Mouse (Mus musculus) right cerebral cortex, postnatal 10 days (tissue): ENCODE results near the gene Pif1.

ENCODE experiments used
- DNase-seq, 2 experiments: peaks; one replicate each; pipeline ENCODE4 v3.0.0; 2021; ENCODE audit warnings: low spot score in 2 of 2

The Pif1 gene

GRCm38 (mm10) chr9:65592721-65593120 is 5.8 kb downstream of the Pif1 start:
- DNase-seq, result no peak

- no peak for DNase-seq
Observed at GRCm38 (mm10) chr9:65593596-65593995, 6.6 kb downstream of the Pif1 start.

DNA sequence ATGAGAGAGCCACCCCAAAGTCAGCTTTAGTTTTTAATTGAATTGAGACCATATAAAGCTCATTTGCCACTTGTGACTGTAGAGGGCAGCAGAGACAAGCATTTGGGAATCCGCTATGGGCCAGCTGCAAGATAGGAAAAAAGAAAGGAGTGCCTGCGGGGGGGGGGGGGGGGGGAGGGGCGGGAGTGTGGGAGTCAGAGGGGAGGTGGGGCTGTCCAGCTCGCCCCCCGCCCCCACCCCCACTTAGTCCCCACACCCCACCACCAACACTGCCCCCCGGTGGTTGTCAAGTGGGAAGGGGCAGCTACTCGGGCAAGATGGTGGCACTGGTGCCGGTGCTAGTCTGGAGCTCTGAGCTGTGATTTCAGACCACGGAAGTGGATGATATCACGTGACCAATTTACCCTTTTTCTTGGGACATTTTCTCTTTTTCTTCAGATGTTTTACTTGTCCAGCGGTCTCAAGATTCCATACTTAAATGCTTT is 11.8 kb downstream of the Pif1 start:
- peak in 1 of 2 experiments; percentile 64 for DNase-seq

- DNase-seq, result no peak
Observed at GRCm38 (mm10) chr9:65600951-65601350, 14.0 kb downstream of the Pif1 start.

GRCm38 (mm10) chr9:65603401-65604102 is 16.6 kb downstream of the Pif1 start:
- DNase-seq, result no peak

- DNase-seq, result peak; percentile 49 to 69
Observed at GRCm38 (mm10) chr9:65605471-65606136, 18.6 kb downstream of the Pif1 start.

- no peak for DNase-seq
Observed at GRCm38 (mm10) chr9:65606321-65607109, 19.6 kb downstream of the Pif1 start.

DNA sequence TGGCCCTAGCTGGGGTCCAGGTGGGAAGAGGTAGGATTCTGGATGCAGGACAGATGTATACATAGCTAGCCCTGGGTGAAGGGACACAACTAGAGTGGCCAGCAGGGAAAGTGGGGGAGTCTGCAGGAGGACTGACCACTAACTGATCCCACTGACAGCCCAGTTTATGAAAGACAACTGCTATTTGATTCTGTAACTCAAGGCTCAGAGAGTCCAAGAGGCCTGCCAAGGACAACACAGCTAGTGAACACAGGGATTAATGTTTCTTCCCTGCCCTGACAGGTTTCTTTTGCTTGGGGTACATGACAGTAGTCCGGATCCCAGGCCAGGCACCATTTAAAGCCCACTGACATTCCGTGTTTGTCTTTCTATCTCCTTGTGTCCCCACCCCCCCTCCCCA is 20.2 kb downstream of the Pif1 start:
- no peak for DNase-seq

GRCm38 (mm10) chr9:65611969-65612486 is 25.1 kb downstream of the Pif1 start:
- DNase-seq, result no peak

DNA sequence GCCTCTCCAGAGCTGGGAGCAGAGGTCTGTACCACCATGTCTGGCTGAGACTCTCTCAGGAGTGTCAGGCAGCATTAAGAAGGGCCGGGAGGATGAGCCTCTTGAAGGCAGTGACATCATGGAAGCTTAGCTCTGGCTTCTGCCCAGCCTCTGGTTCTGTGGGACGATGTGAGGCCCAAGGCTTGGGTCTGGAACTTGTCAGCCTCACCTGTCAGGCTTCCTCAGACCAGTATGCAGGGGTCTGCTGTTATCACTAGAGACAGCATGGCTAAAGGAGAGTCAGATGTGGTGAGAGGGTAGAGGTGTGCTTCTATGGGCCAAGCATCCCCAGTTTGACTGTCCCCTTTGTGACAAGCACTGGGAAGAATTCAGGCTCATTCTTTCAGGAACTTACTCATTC is 26.1 kb downstream of the Pif1 start:
- no peak for DNase-seq

DNA sequence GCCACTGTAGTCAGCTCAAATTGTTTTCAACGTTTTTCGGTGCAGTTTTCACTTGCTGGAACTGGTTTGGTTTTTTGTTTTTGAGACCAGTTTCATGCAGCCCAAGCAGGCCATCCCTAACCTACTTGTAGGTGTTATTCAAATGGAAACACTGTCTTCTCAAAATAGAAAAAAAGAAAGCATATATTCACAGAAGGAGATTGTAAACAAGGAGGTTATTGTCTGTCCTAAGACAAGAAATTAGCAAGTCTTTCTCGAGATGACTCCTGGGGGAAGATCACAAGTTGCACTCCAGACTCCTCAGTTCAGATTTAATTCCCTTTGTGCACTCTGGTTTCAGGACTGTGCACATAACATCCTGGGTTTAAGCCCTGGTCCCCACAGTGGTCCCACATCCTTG is 32.4 kb downstream of the Pif1 start:
- DNase-seq, result no peak

- no peak for DNase-seq
Observed at GRCm38 (mm10) chr9:65621196-65621595, 34.2 kb downstream of the Pif1 start.

- DNase-seq, result no peak
Observed at GRCm38 (mm10) chr9:65621666-65622065, 34.7 kb downstream of the Pif1 start.

GRCm38 (mm10) chr9:65622826-65623225 is 35.9 kb downstream of the Pif1 start:
- DNase-seq, result no peak

- DNase-seq, result no peak
Observed at GRCm38 (mm10) chr9:65624266-65624665, 37.3 kb downstream of the Pif1 start.

- peak in 1 of 2 experiments; percentile 19 for DNase-seq
Observed at GRCm38 (mm10) chr9:65629025-65629766, 42.2 kb downstream of the Pif1 start, which contains the start of gene Rbpms2. Gene Rbpms2, plus strand, starts transcription at chr9:65629648.

DNA sequence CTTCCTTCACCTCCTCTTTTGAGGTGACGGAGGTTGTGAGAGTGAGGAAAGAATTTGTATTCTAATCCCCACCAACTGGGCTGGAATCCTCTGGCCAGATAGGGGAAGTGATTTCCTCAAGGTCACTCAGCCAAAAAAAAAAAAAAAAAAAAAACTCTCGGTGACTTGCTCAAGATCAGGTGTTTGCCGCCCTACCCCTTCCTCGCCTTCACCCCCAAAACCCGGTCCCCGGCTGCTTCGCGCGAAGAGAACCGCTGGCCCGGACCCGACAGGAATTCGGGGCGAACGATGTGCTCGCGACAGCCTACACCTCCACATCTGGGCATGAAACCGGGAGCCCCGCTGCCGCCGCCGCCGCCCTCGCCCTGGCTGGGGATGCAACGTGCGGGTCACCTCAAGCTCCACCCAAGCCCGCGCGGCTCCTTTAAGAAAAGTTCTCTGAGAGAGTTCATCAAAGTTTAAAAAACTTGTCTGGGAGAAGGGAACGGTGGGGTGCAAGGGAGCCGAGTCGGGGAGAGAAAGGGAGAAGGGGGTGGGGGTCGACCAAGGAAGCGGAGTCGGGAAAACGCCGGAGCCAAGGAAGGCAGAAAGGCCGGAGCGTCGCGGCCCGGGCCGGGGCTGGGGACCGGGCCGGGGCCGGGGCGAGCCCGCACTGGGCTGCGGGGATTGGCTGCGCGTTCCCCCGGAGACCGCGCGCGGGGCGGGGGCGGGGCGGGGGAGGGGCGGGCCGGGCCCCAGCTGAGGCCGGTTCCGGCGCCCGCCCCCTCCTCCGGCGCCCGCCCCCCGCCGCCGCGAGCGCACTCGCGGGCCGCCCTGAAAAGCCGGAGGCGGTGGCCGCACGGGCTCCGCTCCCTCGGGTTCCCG is 43.0 kb downstream of the Pif1 start:
- DNase-seq, result peak in 1 of 2 experiments; percentile 36

GRCm38 (mm10) chr9:65630631-65631353 is 43.8 kb downstream of the Pif1 start:
- no peak for DNase-seq

GRCm38 (mm10) chr9:65631354-65632021 is 44.5 kb downstream of the Pif1 start:
- no peak for DNase-seq
